Comparison of ENCODE assay signal across 8 mouse cellular contexts in genomic region chr15:96474325-96474955, GRCm38 (mm10). TPM values are rescaled to one million over a fixed set of nuclear protein-coding genes. Genes with fewer than 3 reads are reported as not detected.
DNase-seq lines count a peak whose midpoint lies in the region; ATAC-seq and TF ChIP-seq lines count a peak whose summit lies in the region.

No protein-coding gene starts in this region.

- H3K4me2 ChIP-seq in embryonic facial prominence, embryonic 11.5 days (ENCODE audit: low read depth, low read length): no peak overlapping the region
- peak overlapping the region; percentile 49 for H3K4me2 ChIP-seq in liver, postnatal 0 days (ENCODE audit: low read depth, low read length)

- no peaks in the 10 kb centered on the region for H3K36me3 ChIP-seq in embryonic facial prominence, embryonic 11.5 days (replicated peaks; ENCODE audit: control insufficient read depth, insufficient read depth, low read depth, low read length)
- H3K36me3 ChIP-seq in liver, postnatal 0 days (replicated peaks; ENCODE audit: insufficient read depth, low read length): no peaks in the 10 kb centered on the region
- no peaks in the 10 kb centered on the region for H3K36me3 ChIP-seq in spleen, adult 2 months (ENCODE audit: control insufficient read depth, insufficient read depth, low read length)

- no peaks in the 10 kb centered on the region for H3K27me3 ChIP-seq in embryonic facial prominence, embryonic 11.5 days (ENCODE audit: control insufficient read depth, insufficient read depth, low read length)
- H3K27me3 ChIP-seq in liver, postnatal 0 days (ENCODE audit: insufficient read depth, low read length): no peaks in the 10 kb centered on the region
- no peaks in the 10 kb centered on the region for H3K27me3 ChIP-seq in spleen, adult 2 months (ENCODE audit: control insufficient read depth, insufficient read depth, low read length)

- TF ChIP-seq POLR2A in spleen, adult 2 months (IDR thresholded peaks at IDR 0.05; ENCODE audit: low read depth, low read length): peak; percentile 36

- peak; percentile 40 for DNase-seq in layer of hippocampus, adult 11-12 months (ENCODE audit: low spot score)
- DNase-seq in layer of hippocampus, postnatal 10 days (ENCODE audit: low spot score in 2 of 2): no peak
- peak; percentile 53 for DNase-seq in embryonic facial prominence, embryonic 11.5 days (ENCODE audit: low spot score)
- DNase-seq in liver, postnatal 0 days: peak; percentile 43
- DNase-seq in spleen, adult 2 months (ENCODE audit: low read depth in 1 of 2, low spot score in 2 of 2): peak; percentile 72 to 78
- no peak for DNase-seq in thymus, postnatal 36 days
- DNase-seq in urinary bladder, postnatal 14 days (ENCODE audit: low spot score): no peak
- no peak for DNase-seq in layer of hippocampus, postnatal 14 days (ENCODE audit: low spot score in 2 of 2)

- no peaks in the 10 kb centered on the region for H3K4me1 ChIP-seq in embryonic facial prominence, embryonic 11.5 days (ENCODE audit: control insufficient read depth, insufficient read depth, low read length)
- no peaks in the 10 kb centered on the region; the same call in 1 of the 2 replicates for H3K4me1 ChIP-seq in liver, postnatal 0 days (ENCODE audit: insufficient read depth)
- H3K4me1 ChIP-seq in spleen, adult 2 months (ENCODE audit: control insufficient read depth, insufficient read depth, insufficient read length): peaks cover 9% of the 10 kb centered on the region; the same call in 1 of the 2 replicates

- H3K27ac ChIP-seq in embryonic facial prominence, embryonic 11.5 days (replicated peaks; ENCODE audit: low read depth, low read length): no peak overlapping the region
- peak overlapping the region; percentile 80 for H3K27ac ChIP-seq in liver, postnatal 0 days (ENCODE audit: low read depth)
- H3K27ac ChIP-seq in spleen, adult 2 months (ENCODE audit: insufficient read depth, low read length): peak overlapping the region; percentile 96

- no peaks in the 10 kb centered on the region for H3K9me3 ChIP-seq in embryonic facial prominence, embryonic 11.5 days (replicated peaks; ENCODE audit: control insufficient read depth, low read length)
- no peaks in the 10 kb centered on the region for H3K9me3 ChIP-seq in liver, postnatal 0 days (ENCODE audit: low read length)

- 62% methylated on average over 18 of the region's 20 CpGs for WGBS in embryonic facial prominence, embryonic 11.5 days
- WGBS in liver, postnatal 0 days (ENCODE audit: insufficient replicate concordance): 42% methylated on average over 20 of the region's 20 CpGs
- whole genome bisulfite sequencing in spleen, adult 2 months: 19% methylated on average over 20 of the region's 20 CpGs

- TF ChIP-seq CTCF in liver, postnatal 0 days (IDR thresholded peaks at IDR 0.05; ENCODE audit: low read depth): no peak
- no peak for TF ChIP-seq CTCF in spleen, adult 2 months (IDR thresholded peaks at IDR 0.05; ENCODE audit: extremely low read depth, insufficient read depth, insufficient read length, insufficient replicate concordance)

- H3K9ac ChIP-seq in embryonic facial prominence, embryonic 11.5 days (replicated peaks; ENCODE audit: low read length): no peak overlapping the region
- H3K9ac ChIP-seq in liver, postnatal 0 days (replicated peaks): no peak overlapping the region

- no peak for ATAC-seq in embryonic facial prominence, embryonic 11.5 days (replicated peaks; ENCODE audit: insufficient number of reproducible peaks, low FRiP score, low TSS enrichment, low read depth)
- ATAC-seq in liver, postnatal 0 days: peak; percentile 70

- no peak overlapping the region for H3K4me3 ChIP-seq in embryonic facial prominence, embryonic 11.5 days (ENCODE audit: low read depth, low read length)
- no peak overlapping the region for H3K4me3 ChIP-seq in liver, postnatal 0 days (ENCODE audit: low read depth, low read length)
- H3K4me3 ChIP-seq in spleen, adult 2 months (ENCODE audit: extremely low read depth, insufficient read depth, insufficient read length): peak overlapping the region; percentile 59

- peak; percentile 26; the same call in 1 of the 2 replicates for TF ChIP-seq EP300 in liver, postnatal 0 days (IDR thresholded peaks at IDR 0.05; ENCODE audit: low read depth)

RNA-seq across cellular contexts. Expression of gene Scaf11, which starts 13.8 kb away (rescaled TPM):
- total RNA-seq in layer of hippocampus, postnatal 10 days (2021): 10 to 100 TPM; 49.9 to 50.3 TPM
- polyA plus RNA-seq in embryonic facial prominence, embryonic 11.5 days (2014; fragmentation: Nextera tagmentation; extraction: Ambion mirVana): 123 and 138 TPM in 2 replicates
- polyA plus RNA-seq in liver, postnatal 0 days (2015; fragmentation: Nextera tagmentation; extraction: Ambion mirVana): 32.5 and 35.6 TPM in 2 replicates
- polyA plus RNA-seq in spleen, adult 2 months (2012; rRNA removed): 16.3 and 20.3 TPM in 2 replicates
- 10 to 100 TPM; 49.2 to 52.3 TPM for total RNA-seq in layer of hippocampus, postnatal 14 days (2021)

Comparison
In these comparisons a context has a peak if more than half of its experiments do, and no peak if none do; other contexts are left out.
1. DNase-seq: peak in layer of hippocampus, adult 11-12 months (single experiment), embryonic facial prominence, embryonic 11.5 days (single experiment), liver, postnatal 0 days (single experiment) and spleen, adult 2 months (2 of 2); none in layer of hippocampus, postnatal 10 days (0 of 2), thymus, postnatal 36 days (0 of 2), urinary bladder, postnatal 14 days (single experiment) and layer of hippocampus, postnatal 14 days (0 of 2).